Mouse (Mus musculus) right cerebral cortex, adult 2 months (tissue): Measurements from ENCODE around the gene Apba1.

Experiments used
- DNase-seq, 2 experiments: peaks; one replicate each; pipeline ENCODE4 v3.0.0; 2021 to 2022; ENCODE audit warnings: low spot score in 2 of 2

The Apba1 gene

DNA sequence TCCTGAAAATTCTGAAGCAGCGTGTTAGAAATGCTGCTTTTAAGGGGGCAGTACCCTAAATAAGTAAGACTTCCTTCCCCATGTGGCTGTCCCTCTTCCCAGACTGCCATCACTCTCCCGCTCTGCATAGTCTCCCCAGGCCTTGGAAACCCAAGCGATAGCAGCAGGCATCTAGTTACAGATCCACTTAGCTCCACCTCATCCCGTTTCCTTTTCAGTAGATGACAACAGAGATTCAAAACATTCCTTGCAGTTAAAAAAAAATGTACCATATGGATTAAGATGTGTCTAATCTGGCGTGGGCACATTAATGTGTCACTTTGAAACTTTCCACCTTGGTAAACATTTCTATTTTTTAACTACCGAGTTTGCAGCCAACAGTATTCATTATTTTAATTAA lies 48.1 kb downstream of the Apba1 start:
- no peak for DNase-seq

DNA sequence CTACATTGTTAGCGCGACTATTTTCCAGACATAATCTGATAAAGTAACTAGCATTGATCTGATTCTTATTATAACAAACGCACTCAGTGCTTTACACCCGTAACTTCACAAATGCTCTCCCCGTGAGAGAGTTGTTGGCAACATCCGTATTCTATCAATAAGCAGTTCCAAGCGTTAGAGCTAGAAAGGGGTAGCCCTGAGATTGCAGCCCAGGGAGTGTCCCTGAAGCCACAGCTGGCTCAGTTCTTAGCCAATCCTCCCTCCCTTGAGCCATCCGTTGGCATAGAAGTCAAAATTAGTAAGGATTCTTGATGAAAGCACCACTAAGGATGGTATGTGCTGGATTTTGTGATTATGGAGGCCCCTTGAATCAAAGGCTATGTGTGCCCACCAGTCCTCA lies 48.7 kb downstream of the Apba1 start:
- no peak for DNase-seq

DNA sequence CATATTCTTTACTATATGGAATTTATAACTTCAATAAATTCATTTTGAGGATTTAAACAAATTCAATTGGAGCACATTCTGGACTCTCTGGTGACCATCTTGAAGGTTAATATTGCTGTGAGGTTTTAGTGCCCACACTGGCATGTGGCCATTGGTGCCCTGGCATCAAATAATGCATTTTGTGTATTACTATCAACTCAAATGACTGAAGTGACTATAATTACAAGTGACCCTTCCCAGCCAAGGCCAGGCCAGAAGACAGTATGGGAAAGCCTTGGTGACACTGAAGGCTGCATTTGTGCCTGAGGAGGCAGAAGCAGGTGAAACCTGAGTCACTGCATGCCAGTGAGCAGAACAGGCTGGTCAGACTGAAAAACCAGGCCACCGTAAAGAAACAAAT lies 50.5 kb downstream of the Apba1 start:
- no peak for DNase-seq

DNA sequence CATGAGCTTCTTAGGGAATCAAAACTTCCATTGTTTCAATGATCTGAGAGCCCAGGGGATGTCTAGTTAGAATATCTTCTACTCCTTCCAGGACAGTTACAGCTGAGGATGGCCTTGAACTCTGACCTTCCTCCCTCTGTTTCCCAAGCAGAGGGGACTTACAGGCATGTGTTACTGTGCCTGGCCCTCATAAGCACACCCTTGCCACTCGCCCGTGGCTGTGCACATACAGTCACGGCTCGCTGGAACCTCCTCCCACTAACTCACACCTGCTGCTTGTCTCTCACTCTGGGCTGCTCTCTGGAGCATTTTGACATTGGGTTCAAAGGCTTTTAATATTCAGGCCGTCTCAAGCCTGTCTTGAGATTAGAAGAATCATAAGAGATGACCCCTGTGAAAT lies 51.8 kb downstream of the Apba1 start:
- no peak for DNase-seq

DNA sequence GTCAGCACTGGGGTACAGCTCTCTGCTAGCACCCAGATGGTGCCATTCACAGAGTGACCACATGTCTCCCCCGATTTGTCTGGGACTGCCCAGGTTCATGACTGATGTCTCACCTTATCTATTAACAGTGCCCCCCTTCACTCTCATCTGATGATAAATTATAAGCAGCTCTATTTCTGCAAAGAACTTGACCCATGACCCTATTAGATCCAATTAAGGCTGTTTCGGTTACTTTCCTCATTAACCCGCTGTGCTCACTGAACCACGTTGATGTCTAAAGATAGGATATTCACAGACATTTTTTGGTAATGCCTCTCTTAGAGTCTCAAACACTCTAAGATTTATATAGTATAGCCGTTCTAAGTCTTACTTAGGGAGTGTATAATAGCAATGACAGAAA lies 52.3 kb downstream of the Apba1 start:
- DNase-seq, result no peak

DNA sequence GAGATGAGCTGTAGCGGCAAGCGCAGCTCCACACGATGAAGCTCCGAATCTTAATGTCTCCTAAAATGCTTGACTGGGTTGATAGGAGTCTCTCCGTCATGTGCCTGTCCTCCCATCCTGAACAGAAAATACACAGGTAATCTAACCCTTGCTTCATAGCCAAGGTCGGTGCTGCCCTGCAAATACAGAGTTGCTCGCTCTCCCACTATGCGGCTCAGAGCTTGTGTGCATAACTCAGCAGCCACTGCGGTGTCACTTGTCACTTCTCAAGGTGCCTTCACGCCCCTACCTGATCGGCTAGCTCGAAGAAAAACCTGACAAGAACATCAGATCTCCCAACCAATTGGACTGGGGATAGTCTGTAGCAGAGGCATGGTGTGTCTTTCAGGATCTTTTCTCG lies 58.1 kb downstream of the Apba1 start:
- DNase-seq, result no peak

DNA sequence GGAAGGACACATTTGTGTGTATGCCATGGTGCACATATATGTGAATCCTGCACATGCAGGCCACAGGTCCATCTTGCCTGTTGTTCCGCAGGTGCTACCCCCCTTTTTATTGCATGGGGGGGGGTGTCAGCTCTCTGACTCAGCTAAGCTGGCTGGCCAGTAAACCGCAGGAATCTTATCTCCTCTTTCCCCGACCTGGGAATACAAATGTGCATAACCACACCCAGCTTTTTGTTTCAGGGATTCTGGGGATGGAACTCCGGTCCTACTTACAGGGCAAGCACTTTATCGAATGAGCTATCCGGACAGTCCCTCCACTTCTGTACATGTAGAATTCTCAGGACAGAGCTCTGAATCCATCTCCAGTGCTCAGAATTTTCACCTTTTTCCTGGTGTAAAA lies 58.5 kb downstream of the Apba1 start:
- no peak for DNase-seq

DNA sequence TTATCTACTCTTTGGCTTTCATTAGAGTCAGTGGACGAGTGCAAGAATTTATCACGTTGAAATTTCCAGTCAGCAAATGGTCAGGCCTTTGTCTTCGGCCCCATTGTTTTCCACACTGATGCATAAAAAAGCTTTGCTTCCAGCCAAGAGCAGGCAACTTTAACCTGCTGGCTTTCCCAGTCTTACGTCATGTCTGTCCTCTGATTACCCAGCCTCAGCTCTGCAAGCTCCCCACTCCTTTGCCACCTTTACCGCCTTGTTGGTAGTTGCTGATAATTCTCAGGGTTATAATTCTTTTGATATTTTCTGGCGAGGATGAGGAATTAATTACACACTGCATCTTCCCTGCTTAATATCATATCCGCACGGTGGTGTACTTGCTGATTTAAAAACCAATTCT lies 61.2 kb downstream of the Apba1 start:
- no peak for DNase-seq

DNA sequence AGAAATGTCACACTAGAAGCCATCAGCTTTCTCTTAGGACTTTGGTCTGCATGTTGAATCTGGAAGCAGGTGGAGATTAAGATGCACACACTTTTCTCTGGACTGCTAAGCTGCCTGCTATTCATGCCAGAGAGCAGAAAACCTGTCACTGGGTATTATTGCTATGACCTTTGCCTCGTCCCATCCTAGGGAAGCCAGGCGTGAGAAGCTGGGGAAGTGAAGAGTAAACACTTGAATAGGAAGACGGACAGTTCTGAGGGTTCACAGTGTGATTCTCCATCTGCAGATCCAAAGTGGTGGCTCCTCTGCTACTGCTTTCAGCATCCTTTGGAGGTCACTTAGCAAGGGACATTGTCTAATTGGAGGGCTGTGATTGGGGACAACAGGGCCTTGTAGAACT lies 63.8 kb downstream of the Apba1 start:
- no peak for DNase-seq

DNA sequence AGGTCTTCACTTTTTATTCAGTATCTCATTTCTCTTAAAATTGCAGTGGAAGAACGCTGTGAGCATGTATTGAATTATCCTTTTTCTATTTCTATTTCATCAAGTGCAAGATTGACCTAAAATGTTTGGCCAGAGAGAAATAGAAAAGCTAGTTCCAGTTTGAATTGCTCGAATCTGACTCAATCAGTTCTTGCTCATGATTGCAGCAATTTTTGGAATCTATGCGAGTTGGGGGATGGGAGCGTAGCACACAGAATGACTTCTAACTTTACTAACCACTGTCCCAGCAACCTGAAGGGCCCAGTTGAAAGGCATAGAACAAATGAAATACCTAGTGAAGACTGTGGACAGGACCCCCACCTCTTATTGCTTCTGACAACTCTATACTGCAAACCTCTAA lies 64.8 kb downstream of the Apba1 start:
- no peak for DNase-seq

DNA sequence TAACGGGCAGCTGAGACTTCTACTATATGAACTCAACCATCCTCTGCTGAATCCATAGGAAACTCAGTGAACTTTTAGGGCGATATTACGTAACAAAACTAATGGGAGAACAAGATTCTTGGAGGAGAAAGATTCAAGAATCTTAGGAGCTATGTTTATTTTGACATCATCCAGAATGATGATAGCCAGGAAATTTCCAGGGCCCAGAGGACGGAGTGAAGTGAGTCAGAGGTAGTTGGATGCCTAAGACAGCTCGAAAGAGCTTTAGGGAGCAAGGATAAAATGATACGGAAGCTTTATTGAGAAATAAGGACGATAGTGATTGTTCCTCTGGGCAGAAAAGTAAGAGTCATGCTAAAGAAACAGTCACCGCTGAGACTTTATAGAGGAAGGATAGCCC lies 67.6 kb downstream of the Apba1 start:
- no peak for DNase-seq

DNA sequence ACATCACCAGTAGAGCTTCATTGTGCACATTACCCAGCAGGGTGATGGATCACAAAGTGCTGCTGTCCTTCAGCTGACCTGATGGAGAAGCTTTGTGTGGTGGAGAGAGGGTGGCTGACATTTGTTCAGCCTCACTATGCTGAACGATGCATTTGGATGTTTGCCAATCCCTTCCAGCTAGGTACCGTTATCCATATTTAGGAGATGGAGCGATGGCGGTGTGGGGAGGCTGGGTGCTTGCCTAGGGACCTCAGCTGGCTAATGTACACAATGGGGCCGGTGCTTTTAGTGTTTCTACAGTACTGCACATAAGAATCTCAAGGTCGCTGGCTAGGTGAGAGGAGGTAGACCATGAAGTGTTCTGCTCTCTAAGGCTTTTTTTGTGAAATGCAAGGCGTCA lies 72.1 kb downstream of the Apba1 start:
- no peak for DNase-seq

DNA sequence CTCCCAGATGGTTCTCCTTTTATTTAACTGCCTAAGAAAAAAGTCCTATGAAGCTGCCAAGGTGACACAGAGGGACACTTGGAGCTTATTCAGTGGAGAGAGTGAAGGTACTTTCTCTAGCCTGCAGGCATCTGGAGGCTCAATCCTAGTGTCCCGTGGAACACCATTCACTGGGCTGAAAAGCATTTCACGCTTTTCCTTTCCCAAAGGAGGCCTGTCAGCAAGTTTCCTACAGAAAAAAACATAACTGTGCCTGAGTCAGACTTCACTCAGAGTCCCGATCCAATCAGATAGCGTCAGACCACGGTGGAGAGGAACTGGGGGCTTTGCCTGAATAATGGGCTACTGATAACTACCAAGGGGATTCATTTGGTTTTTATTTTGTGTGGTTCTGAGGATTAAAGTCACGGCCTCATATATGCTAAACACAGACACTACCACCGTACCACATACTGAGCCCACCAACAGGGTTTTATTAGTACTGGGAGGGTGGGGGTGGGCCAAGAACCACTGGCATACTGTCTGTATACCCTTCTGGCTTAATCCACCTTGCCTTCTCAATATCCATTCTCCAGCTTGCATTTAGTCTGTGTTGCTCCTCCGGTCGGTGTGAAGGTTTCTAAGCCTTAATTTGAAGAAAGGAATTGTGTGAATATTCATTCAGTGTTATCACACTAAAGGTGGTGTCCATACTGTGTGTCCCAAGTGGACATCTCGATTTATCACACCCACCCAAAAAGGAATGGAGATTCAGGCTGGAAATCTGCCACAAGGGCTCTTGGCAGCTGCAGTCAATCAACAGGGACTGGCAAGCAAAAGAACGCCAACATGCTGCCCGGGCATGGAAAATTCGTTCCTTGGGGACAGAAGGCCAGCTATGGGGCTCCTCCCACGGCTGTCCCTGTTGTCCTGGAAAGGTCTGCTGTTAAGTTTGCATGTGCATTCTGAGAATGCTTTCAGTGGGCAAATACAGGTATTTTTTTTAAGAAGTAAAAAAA lies 75.3 kb downstream of the Apba1 start:
- no peak for DNase-seq

DNA sequence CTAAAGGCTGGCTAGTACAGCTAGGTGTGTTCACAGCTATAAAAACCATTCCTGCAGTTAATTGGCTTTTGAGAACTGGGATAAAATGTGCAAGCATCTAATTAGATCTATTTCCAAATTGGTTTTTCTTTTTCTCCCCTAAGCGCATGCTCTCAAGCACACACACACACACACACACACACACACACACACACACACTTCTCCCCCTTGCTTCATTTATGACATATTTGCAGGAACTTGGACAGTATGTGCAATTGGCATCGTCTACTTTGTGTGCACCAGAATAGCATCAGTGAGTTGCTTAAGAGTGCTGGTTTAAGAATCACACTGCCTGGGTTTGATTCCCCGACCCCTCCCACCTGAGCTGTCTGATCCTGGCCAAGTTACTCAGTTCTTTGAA lies 76.0 kb downstream of the Apba1 start:
- DNase-seq, result peak; percentile 22 to 44

DNA sequence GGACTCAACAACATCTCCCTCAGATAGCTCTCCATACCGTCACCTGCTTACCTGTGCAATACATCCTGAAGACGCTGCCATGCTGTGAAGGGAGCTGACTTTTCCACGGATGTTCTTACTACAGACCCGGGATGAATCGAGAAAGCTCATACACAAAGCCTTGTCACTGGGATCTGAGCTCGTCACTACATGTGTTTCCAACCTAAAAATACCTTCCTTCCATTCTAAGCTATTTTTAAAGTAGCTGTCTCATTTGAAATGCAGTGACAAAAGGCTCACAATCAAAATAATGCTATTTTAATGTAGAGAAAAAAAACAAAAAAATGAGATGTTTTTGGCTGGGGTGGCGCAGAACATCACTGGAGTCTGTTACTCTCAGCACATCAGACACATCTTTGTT lies 97.1 kb downstream of the Apba1 start:
- DNase-seq, result no peak

DNA sequence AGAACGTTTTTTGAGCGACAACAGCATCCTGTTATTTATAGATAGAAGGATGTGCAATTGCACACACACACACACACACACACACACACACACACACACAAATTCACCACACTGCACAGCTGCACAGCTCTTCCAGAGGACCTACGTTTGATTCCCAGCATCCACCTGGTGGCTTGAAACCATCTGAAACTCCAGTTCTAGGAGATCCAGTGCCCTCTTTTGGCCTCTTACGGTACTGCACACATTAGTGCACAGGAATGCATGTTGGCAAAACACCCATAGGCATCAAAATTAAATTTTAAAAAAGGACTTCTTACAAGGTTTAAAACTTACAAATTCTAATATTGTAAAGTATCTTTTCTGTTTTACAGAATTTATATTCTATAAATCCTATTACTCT lies 99.4 kb downstream of the Apba1 start:
- no peak for DNase-seq

DNA sequence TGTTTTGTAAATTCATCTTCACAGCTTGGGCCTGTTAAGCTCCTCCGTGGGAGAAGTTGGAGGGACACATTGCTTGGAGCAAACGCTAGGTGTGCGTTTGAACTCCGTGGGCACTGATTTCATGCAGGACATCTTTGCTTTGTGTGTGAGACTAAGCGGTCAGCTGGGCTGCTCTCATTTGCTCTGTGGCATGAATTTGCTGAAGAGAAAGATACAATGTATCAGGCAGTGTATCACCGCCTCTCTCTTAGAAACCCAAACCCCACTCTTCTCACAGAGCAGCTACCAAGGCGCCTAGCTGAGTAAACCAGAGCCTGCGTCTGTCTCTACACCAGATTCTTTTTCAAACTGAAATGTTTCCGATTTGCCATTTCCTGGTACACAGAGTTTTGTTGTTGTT lies 100.1 kb downstream of the Apba1 start:
- no peak for DNase-seq

DNA sequence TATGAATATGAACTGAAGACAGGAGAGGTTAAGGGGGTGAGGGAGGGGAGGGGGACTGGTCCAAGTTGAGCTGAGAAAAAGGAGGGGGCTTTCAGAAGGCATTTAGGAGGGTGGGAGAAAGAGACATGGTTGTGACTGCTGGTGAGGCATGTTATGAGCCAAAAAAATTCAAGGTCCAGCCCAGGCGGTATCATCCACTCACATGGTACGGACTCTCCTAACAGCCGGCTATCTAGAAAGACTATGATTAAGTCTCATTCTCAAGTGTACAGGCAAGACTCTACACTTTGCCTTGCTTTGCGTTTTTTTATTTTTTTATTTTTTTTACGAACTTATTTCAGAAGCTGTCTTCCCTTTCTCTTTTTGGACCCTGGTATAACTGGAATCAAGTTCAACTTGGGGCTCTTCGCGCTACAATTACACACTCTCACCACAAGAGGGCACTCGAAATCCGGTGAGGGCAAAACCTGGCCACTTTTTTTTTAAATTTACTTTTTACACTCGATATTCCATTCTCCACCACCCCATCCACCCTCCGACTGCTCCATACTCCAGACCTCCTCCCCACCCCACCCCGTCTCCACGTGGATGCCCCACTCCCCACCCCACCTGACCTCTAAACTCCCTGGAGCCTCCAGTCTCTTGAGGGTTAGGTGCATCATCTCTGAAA lies 101.6 kb downstream of the Apba1 start:
- DNase-seq, result peak in 1 of 2 experiments; percentile 57

DNA sequence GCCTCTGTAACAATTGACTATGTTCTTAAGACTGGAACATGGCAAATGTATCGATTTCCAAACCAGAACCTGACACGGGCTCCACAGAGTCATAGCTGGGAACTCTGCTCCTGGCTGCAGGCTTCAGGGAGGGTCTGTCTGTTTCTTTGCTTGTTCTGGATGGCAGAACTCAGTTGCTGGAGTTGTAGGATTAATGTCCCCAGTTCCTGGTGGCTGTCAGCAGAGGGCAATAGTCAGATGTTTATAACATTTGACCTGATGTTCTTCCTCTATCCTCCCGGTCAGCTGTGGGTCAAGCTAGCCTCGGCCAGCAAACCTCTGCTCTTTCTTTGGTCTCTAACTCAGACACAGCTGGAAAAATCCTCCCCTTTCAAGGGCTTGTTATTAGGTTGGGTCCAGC lies 104.0 kb downstream of the Apba1 start:
- no peak for DNase-seq

DNA sequence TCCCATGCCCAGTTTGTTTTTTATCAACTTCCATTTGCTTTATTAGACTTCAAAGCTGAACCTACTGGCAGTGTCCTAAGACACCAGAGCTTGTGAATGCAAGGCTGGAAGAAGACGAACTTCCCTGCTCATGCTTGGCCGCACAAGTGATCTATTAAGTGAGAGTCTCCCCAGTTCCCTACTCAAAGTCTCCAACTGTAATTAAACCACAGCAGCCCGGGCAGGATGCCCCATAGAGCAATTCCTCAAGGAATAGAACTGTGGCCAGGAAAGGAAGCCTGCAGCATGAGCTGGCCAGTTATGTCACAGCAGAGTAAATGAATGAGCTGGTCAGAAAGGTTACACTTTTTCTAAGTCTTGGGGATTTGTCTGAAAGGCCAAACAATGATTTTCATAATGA lies 105.3 kb downstream of the Apba1 start:
- no peak for DNase-seq

DNA sequence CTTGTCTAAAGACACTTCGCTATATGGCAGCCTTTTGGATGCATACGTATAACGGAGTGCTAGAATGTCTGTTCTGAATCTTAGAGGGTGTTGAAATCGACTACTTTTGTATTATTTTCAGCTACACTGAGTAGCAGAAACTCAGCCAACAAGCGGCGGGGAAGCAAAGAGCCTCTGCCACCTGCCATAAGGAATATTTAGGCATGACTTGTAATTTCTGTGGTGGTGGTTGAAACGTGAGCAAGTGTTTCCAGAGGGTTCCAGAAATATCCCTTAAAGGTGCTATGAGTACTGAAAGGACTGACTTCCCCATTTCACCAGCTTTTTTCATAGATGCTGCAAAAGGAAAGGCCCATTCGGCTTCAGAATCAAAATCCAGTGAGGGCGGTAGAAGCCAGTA lies 107.4 kb downstream of the Apba1 start:
- DNase-seq, result no peak

DNA sequence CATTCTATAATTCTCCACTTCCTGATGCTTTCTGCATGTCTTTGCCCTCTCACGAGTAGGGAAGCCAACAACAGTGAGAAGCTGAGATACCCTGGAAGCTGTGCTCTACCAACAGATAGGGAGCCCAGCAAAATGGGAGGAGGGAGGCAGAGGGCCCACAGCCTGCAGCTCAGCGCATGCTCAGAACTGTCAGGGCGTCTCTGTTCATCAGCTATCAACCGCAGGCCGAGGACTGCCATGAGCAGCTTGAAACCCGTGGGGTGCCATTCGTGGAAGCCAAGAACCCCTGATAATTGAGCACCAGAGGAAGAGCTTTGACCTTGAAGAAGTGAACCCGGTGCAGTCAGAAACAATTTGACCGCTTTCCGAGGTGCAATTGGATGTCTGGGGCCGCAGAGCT lies 108.4 kb downstream of the Apba1 start:
- DNase-seq, result no peak

DNA sequence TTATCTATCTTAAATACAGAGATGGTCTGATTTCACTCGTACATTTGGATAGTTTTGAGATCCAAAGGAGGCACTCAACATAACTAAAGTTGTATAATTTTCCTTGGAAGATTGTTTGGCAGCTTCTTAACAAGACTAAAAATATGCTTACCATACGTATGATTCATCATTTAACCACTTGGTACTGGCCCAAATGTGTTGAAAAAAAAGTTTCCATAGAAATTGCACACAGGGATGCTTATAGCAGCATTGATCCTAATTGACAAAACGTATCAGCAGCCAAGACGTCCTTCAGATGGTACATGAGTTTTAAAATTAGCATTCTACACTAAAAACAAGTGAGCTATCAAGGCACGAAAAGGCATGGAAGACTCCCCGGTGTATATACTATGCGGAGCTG lies 108.9 kb downstream of the Apba1 start:
- no peak for DNase-seq
